Mouse (Mus musculus) heart, postnatal 0 days (tissue): ENCODE measurements around the gene Gcfc2.

ENCODE experiments used
- CTCF ChIP-seq: IDR thresholded peaks from 2 replicates; pipeline ENCODE4 v1.5.1; 2016; ENCODE audit warnings: antibody characterized with exemption, control low read depth, low read depth
- EP300 ChIP-seq: IDR thresholded peaks from 2 replicates; pipeline ENCODE4 v1.6.1; 2016; ENCODE audit warnings: antibody characterized with exemption, low read depth

GRCm38 (mm10) chr6:81924304-81924703, 835 bp downstream of the Gcfc2 start:
- TF ChIP-seq EP300 (no peak), CTCF (no peak)
